Mouse (Mus musculus): ENCODE data around the gene Ctc1.
"Not testable (repeated sequence)": the region's sequence is repeated elsewhere in the genome, so short reads cannot be mapped to it uniquely, and the experiment has no call there.

DNA sequence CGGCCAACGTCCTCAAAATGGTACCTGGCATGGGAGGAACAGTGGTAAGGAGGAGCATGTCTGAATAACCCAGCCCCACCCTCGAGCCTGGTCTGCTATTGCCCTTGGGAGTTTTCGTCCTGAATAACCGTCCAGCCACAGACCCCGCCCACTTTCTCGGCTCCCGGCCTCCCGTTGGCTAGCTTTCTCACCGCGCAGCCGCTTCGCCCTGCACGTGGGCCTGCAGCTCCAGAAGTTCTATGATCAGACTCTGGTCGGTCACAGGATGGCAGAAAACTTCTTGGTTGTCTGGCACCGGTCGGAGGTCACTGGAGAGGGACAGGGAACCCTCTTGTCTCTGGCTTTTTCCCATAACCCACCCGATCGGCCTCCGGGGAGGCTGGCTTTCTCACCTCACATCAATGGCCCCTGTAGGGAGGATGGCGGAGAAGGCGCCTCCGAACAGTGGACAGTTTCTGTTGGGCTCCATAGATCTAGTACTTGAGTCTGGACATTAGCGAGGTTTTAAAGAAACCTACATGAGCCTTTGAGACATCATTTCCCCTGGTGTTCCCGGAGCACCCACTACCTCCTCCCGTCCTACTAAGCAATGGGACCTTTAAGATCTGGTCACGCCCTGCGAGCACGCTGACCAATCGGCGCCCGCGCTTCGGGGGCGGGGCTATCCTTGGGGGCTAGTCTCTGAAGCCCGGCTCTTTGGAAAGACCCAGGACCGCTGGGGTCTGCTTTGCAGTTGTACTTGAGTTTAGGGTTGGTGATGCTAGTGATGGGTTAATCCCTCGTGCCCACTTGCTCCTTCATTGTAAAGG is 42.3 kb upstream of the Ctc1 start:
- TF ChIP-seq POLR2A, CTCF (IDR thresholded peaks at IDR 0.05; ENCODE audit: extremely low read depth, insufficient read depth, low read length): not testable (repeated sequence)
